Mouse (Mus musculus): Measurements from ENCODE around the gene Tmem266.

The Tmem266 gene

GRCm38 (mm10) chr9:55326515-55327233 lies at the start of gene Tmem266, which contains the start of gene Nrg4:
Tmem266 (plus strand) TSS chr9:55326913.
Nrg4 (minus strand) TSS chr9:55326844.
- DNase-seq (ENCODE audit: low spot score), result peak; percentile 63

- no peak for DNase-seq (ENCODE audit: low spot score)
These were observed 49.2 kb upstream of the Tmem266 start for GRCm38 (mm10) chr9:55277562-55277961.

- DNase-seq (ENCODE audit: low spot score), result no peak
These were observed 47.4 kb upstream of the Tmem266 start for GRCm38 (mm10) chr9:55279114-55279825.

- DNase-seq (ENCODE audit: low spot score), result no peak
These were observed 43.2 kb upstream of the Tmem266 start for GRCm38 (mm10) chr9:55283516-55283915.

- no peak for DNase-seq (ENCODE audit: low spot score)
These were observed 41.5 kb upstream of the Tmem266 start for GRCm38 (mm10) chr9:55285197-55285596.

GRCm38 (mm10) chr9:55289475-55290198 lies 37.1 kb upstream of the Tmem266 start:
- no peak for DNase-seq (ENCODE audit: low spot score)

GRCm38 (mm10) chr9:55291966-55292365 lies 34.7 kb upstream of the Tmem266 start:
- no peak for DNase-seq (ENCODE audit: low spot score)

- DNase-seq (ENCODE audit: low spot score), result no peak
These were observed 30.5 kb upstream of the Tmem266 start for GRCm38 (mm10) chr9:55296221-55296620.

- DNase-seq (ENCODE audit: low spot score), result no peak
These were observed 19.6 kb upstream of the Tmem266 start for GRCm38 (mm10) chr9:55307066-55307465.

GRCm38 (mm10) chr9:55307557-55307956 lies 19.2 kb upstream of the Tmem266 start:
- no peak for DNase-seq (ENCODE audit: low spot score)

GRCm38 (mm10) chr9:55308455-55308854 lies 18.3 kb upstream of the Tmem266 start:
- DNase-seq (ENCODE audit: low spot score), result no peak

- peak; percentile 79 for DNase-seq (ENCODE audit: low spot score)
These were observed 15.2 kb upstream of the Tmem266 start for GRCm38 (mm10) chr9:55311560-55311959.

- no peak for DNase-seq (ENCODE audit: low spot score)
These were observed 13.0 kb upstream of the Tmem266 start for GRCm38 (mm10) chr9:55313619-55314261.

- DNase-seq (ENCODE audit: low spot score), result no peak
These were observed 4.1 kb upstream of the Tmem266 start for GRCm38 (mm10) chr9:55322641-55323040.

GRCm38 (mm10) chr9:55324085-55324484 lies 2.6 kb upstream of the Tmem266 start:
- DNase-seq (ENCODE audit: low spot score), result no peak

GRCm38 (mm10) chr9:55324516-55324915 lies 2.2 kb upstream of the Tmem266 start:
- DNase-seq (ENCODE audit: low spot score), result no peak

- DNase-seq (ENCODE audit: low spot score), result no peak
These were observed 1.7 kb upstream of the Tmem266 start for GRCm38 (mm10) chr9:55325061-55325460.

- DNase-seq (ENCODE audit: low spot score), result no peak
These were observed 874 bp upstream of the Tmem266 start for GRCm38 (mm10) chr9:55325564-55326514.

- no peak for DNase-seq (ENCODE audit: low spot score)
These were observed 512 bp downstream of the Tmem266 start for GRCm38 (mm10) chr9:55327234-55327615.

- DNase-seq (ENCODE audit: low spot score), result no peak
These were observed 1.6 kb downstream of the Tmem266 start for GRCm38 (mm10) chr9:55328151-55328918.
